Mouse (Mus musculus) B cell, adult 62 days (primary cell): ENCODE measurements around the gene Zap70. TPM values are rescaled to one million over a fixed set of nuclear protein-coding genes. Genes with fewer than 3 reads are reported as not detected.

Experiments
- total RNA-seq: library from RNA; stranded (reverse); gene quantifications from 4 replicates; pipeline ENCODE4 v1.2.4, GENCODE M21; 2023

The Zap70 gene
- 2.7 to 4.2 TPM (median 3.2 TPM) in 4 replicates for total RNA-seq

DNA sequence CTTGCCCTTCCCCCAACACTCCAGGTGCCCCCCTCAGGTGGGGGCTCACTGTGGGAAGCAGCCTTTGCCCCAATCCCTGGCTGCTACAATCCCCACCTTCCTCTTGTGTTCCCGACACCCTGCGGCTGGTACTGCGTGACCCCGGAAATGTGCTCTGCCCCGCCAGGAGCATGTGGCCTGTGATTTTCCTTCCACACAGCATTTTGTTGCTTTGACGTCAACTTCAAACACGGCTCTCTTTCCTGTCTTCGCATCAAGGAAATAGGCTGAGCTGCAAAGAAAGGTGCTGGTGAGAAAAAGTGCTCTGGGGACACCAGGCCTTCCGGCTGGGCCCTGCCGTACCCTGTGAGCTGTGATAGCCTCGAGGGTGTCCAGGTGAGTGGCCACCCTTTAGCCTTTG is at the start of gene Zap70:
Gene Zap70 (plus strand): TSS at position 231 of the 400 bp plus-strand sequence.

DNA sequence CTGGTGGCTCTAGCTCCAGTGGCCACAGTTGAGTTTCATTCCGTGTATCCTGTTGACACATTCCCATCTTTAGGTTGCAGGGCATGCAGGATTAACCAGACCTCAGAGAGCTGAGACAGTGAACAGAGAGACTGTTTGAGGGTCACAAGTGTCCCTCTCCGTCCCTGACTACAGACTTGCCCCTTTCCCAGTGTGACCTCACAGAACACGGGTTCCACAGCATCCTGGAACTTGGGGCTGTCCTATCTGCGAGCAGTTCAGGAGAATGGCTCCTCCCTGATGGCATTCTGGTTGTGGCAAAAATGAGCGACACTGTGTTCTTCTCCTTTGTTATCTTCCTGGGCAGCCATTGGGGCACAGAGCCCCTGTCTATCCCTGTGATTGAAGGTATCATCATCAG is 47.3 kb upstream of the Zap70 start, which contains the start of gene Actr1b:
Gene Actr1b (minus strand): TSS at position 112 of the 400 bp plus-strand sequence.

Other genes starting within 250 kb of the Zap70 start
- gene Cnnm3, start 249.9 kb upstream of the Zap70 start, total RNA-seq = 24.6 to 31.6 TPM (median 27.0 TPM) in 4 replicates
- 17.2 to 24.3 TPM (median 21.7 TPM) in 4 replicates for gene Ankrd23, start 224.9 kb upstream of the Zap70 start, total RNA-seq
- not detected in 4 replicates for gene Gm42417, start 222.4 kb upstream of the Zap70 start, total RNA-seq
- 14.3 to 19.2 TPM (median 17.0 TPM) in 4 replicates for gene Ankrd39, start 214.4 kb upstream of the Zap70 start, total RNA-seq
- gene Sema4c, start 203.4 kb upstream of the Zap70 start, total RNA-seq = 0.55 to 1.1 TPM in 2 of 4 replicates, not detected in the others
- not detected in 4 replicates for gene Fam178b, start 78.6 kb upstream of the Zap70 start, total RNA-seq
- 205 to 232 TPM (median 225 TPM) in 4 replicates for gene Cox5b, start 70.3 kb upstream of the Zap70 start, total RNA-seq
- not detected in 4 replicates for gene 4933424G06Rik, start 51.6 kb upstream of the Zap70 start, total RNA-seq
- 83.5 to 93.5 TPM (median 87.6 TPM) in 4 replicates for gene Actr1b, start 47.4 kb upstream of the Zap70 start, total RNA-seq
- 81.4 to 96.0 TPM (median 84.9 TPM) in 4 replicates for gene Tmem131, start 181.9 kb downstream of the Zap70 start, total RNA-seq